Mouse (Mus musculus) forebrain, embryonic 15.5 days (tissue): ENCODE results near the gene Sema3d. TPM values are rescaled to one million over a fixed set of nuclear protein-coding genes. Genes with fewer than 3 reads are reported as not detected.

Experiments
- ATAC-seq: fragments of 200-750 bp; cut with Nextera tagmentation; replicated peaks from 2 replicates; pipeline ENCODE4 v1.8.0; 2017; ENCODE audit warnings: mild to moderate bottlenecking, moderate TSS enrichment, moderate library complexity
- H3K27ac ChIP-seq: fragments of 300-500 bp; sonication (generic); replicated peaks from 2 replicates; pipeline ENCODE4 v1.5.1; 2015; ENCODE audit warnings: mild to moderate bottlenecking, inconsistent platforms
- H3K27me3 ChIP-seq: fragments of 300-500 bp; sonication (generic); 2 replicates; pipeline ENCODE4 v1.6.1; 2015; ENCODE audit warnings: inconsistent platforms
- H3K36me3 ChIP-seq: fragments of 300-500 bp; sonication (generic); 2 replicates; pipeline ENCODE4 v1.6.1; 2015; ENCODE audit warnings: mild to moderate bottlenecking, inconsistent platforms
- H3K4me1 ChIP-seq: fragments of 300-500 bp; sonication (generic); 2 replicates; pipeline ENCODE4 v1.6.1; 2015; ENCODE audit warnings: inconsistent platforms
- H3K4me2 ChIP-seq: fragments of 300-500 bp; sonication (generic); replicated peaks from 2 replicates; pipeline ENCODE4 v1.6.1; 2015; ENCODE audit warnings: mild to moderate bottlenecking, inconsistent platforms
- H3K4me3 ChIP-seq: fragments of 300-500 bp; sonication (generic); 2 replicates; pipeline ENCODE4 v1.5.1; 2015; ENCODE audit warnings: mild to moderate bottlenecking, inconsistent platforms
- H3K9ac ChIP-seq: fragments of 300-500 bp; sonication (generic); replicated peaks from 2 replicates; pipeline ENCODE4 v1.6.1; 2015; ENCODE audit warnings: mild to moderate bottlenecking, inconsistent platforms
- H3K9me3 ChIP-seq: fragments of 300-500 bp; sonication (generic); 2 replicates; pipeline ENCODE4 v1.6.1; 2016; ENCODE audit warnings: inconsistent platforms
- WGBS: fragments of 180-500 bp; shearing (Covaris S2); methylation state at CpG from one replicate; pipeline ENCODE4 v1.1.7; 2015; ENCODE audit warnings: mixed read lengths; 5-methylcytosine and 5-hydroxymethylcytosine counted together
- polyA plus RNA-seq: library from polyadenylated mRNA; unstranded; fragments of >200 nt; fragmentation: Nextera tagmentation; extraction: Ambion mirVana; gene quantifications from 2 replicates; pipeline ENCODE4 v1.2.1, GENCODE M21; 2015

Sema3d gene
- 1.3 TPM in 2 replicates for polyA plus RNA-seq

- peak within 1 kb of the TSS; percentile 52 for H3K9ac ChIP-seq
- H3K27me3 ChIP-seq, result 0 out of 2 replicates have a peak, but pooled peaks cover 3% of the 10 kb centered on the region
- H3K4me1 ChIP-seq, result peaks cover 9% of the 10 kb centered on the region
- H3K9me3 ChIP-seq, result no peaks in the 10 kb centered on the region
- peak within 1 kb of the TSS; percentile 60 for H3K4me3 ChIP-seq
- H3K27ac ChIP-seq, result no peak within 1 kb of the TSS
- H3K4me2 ChIP-seq, result peak within 1 kb of the TSS; percentile 96
- under 1% methylated on average over 49 of the region's 49 CpGs for WGBS
- peak; percentile 98 for ATAC-seq
- H3K36me3 ChIP-seq, result no peaks in the 10 kb centered on the region
Measured at GRCm38 (mm10) chr5:12383133-12383959, at the start of gene Sema3d. Gene Sema3d (plus strand): TSS chr5:12383385.

GRCm38 (mm10) chr5:12377261-12377660 is 5.9 kb upstream of the Sema3d start:
- 64% methylated on average over 1 of the region's 1 CpGs for WGBS
- no peak overlapping the region for H3K4me2 ChIP-seq
- no peaks in the 10 kb centered on the region for H3K36me3 ChIP-seq
- no peak for ATAC-seq
- no peaks in the 10 kb centered on the region for H3K9me3 ChIP-seq
- H3K4me1 ChIP-seq, result no peaks in the 10 kb centered on the region
- H3K27me3 ChIP-seq, result no peaks in the 10 kb centered on the region
- H3K4me3 ChIP-seq, result no peak overlapping the region
- H3K27ac ChIP-seq, result no peak overlapping the region
- H3K9ac ChIP-seq, result no peak overlapping the region

- no peak for ATAC-seq
Measured at GRCm38 (mm10) chr5:12378900-12379299, 4.3 kb upstream of the Sema3d start.

GRCm38 (mm10) chr5:12382010-12382409 is 1.2 kb upstream of the Sema3d start:
- H3K4me2 ChIP-seq, result no peak overlapping the region
- 0 out of 2 replicates have a peak, but pooled peaks cover 3% of the 10 kb centered on the region for H3K27me3 ChIP-seq
- H3K4me3 ChIP-seq, result no peak overlapping the region
- peaks cover 9% of the 10 kb centered on the region for H3K4me1 ChIP-seq
- H3K9ac ChIP-seq, result no peak overlapping the region
- no peaks in the 10 kb centered on the region for H3K9me3 ChIP-seq
- no peak for ATAC-seq
- WGBS, result 80% methylated on average over 5 of the region's 5 CpGs
- H3K27ac ChIP-seq, result no peak overlapping the region
- H3K36me3 ChIP-seq, result no peaks in the 10 kb centered on the region

More at GRCm38 (mm10) chr5:12378900-12379299, 4.3 kb upstream of the Sema3d start:
- Histone ChIP-seq H3K9ac (no peak overlapping the region), H3K36me3 (no peaks in the 10 kb centered on the region), H3K9me3 (no peaks in the 10 kb centered on the region), H3K4me3 (no peak overlapping the region), H3K4me1 (peaks cover 4% of the 10 kb centered on the region), H3K4me2 (no peak overlapping the region), H3K27ac (no peak overlapping the region), H3K27me3 (no peaks in the 10 kb centered on the region)
- 40% methylated on average over 5 of the region's 5 CpGs for WGBS

GRCm38 (mm10) chr5:12383960-12384285 is 738 bp downstream of the Sema3d start:
- H3K27ac ChIP-seq, result no peak overlapping the region
- H3K4me1 ChIP-seq, result peaks cover 9% of the 10 kb centered on the region
- H3K4me3 ChIP-seq, result peak overlapping the region; percentile 60
- ATAC-seq, result peak; percentile 35; the same call in 1 of the 2 replicates
- 0 out of 2 replicates have a peak, but pooled peaks cover 3% of the 10 kb centered on the region for H3K27me3 ChIP-seq
- no peaks in the 10 kb centered on the region for H3K36me3 ChIP-seq
- H3K9ac ChIP-seq, result peak overlapping the region; percentile 52
- no peaks in the 10 kb centered on the region for H3K9me3 ChIP-seq
- H3K4me2 ChIP-seq, result peak overlapping the region; percentile 96
- 1% methylated on average over 10 of the region's 10 CpGs for WGBS

GRCm38 (mm10) chr5:12392667-12393066 is 9.5 kb downstream of the Sema3d start:
- Histone ChIP-seq H3K27ac (no peak overlapping the region), H3K27me3 (no peaks in the 10 kb centered on the region), H3K36me3 (no peaks in the 10 kb centered on the region), H3K9ac (no peak overlapping the region), H3K4me1 (no peaks in the 10 kb centered on the region), H3K9me3 (no peaks in the 10 kb centered on the region), H3K4me3 (no peak overlapping the region), H3K4me2 (no peak overlapping the region)
- WGBS, result 78% methylated on average over 5 of the region's 5 CpGs
- no peak for ATAC-seq

GRCm38 (mm10) chr5:12399271-12399670 is 16.1 kb downstream of the Sema3d start:
- H3K27me3 ChIP-seq, result no peaks in the 10 kb centered on the region
- no peak overlapping the region for H3K4me2 ChIP-seq
- no peak for ATAC-seq
- no peaks in the 10 kb centered on the region for H3K9me3 ChIP-seq
- no peak overlapping the region for H3K4me3 ChIP-seq
- no peak overlapping the region for H3K9ac ChIP-seq
- no peak overlapping the region for H3K27ac ChIP-seq
- no peaks in the 10 kb centered on the region for H3K4me1 ChIP-seq
- H3K36me3 ChIP-seq, result no peaks in the 10 kb centered on the region
- 90% methylated on average over 2 of the region's 2 CpGs for whole genome bisulfite sequencing

GRCm38 (mm10) chr5:12404229-12404628 is 21.0 kb downstream of the Sema3d start:
- no peak overlapping the region for H3K4me3 ChIP-seq
- ATAC-seq, result no peak
- H3K9me3 ChIP-seq, result no peaks in the 10 kb centered on the region
- H3K27me3 ChIP-seq, result no peaks in the 10 kb centered on the region
- H3K27ac ChIP-seq, result no peak overlapping the region
- H3K9ac ChIP-seq, result no peak overlapping the region
- H3K36me3 ChIP-seq, result no peaks in the 10 kb centered on the region
- H3K4me1 ChIP-seq, result no peaks in the 10 kb centered on the region
- no peak overlapping the region for H3K4me2 ChIP-seq

- Histone ChIP-seq H3K4me3 (no peak overlapping the region), H3K4me2 (no peak overlapping the region), H3K27ac (no peak overlapping the region), H3K9ac (no peak overlapping the region), H3K36me3 (no peaks in the 10 kb centered on the region), H3K4me1 (no peaks in the 10 kb centered on the region), H3K27me3 (no peaks in the 10 kb centered on the region), H3K9me3 (no peaks in the 10 kb centered on the region)
- ATAC-seq, result no peak
- 86% methylated on average over 3 of the region's 3 CpGs for WGBS
Measured at GRCm38 (mm10) chr5:12412595-12412994, 29.4 kb downstream of the Sema3d start.

- Histone ChIP-seq H3K4me2 (no peak overlapping the region), H3K27me3 (no peaks in the 10 kb centered on the region), H3K9ac (no peak overlapping the region), H3K36me3 (no peaks in the 10 kb centered on the region), H3K4me1 (no peaks in the 10 kb centered on the region), H3K27ac (no peak overlapping the region), H3K4me3 (no peak overlapping the region), H3K9me3 (no peaks in the 10 kb centered on the region)
- ATAC-seq, result no peak
- WGBS, result 83% methylated on average over 5 of the region's 5 CpGs
Measured at GRCm38 (mm10) chr5:12423264-12423663, 40.1 kb downstream of the Sema3d start.

- WGBS, result 80% methylated on average over 1 of the region's 1 CpGs
Measured at GRCm38 (mm10) chr5:12441737-12442136, 58.6 kb downstream of the Sema3d start.

GRCm38 (mm10) chr5:12442176-12443105 is 59.3 kb downstream of the Sema3d start:
- H3K36me3 ChIP-seq, result no peaks in the 10 kb centered on the region
- H3K9me3 ChIP-seq, result no peaks in the 10 kb centered on the region
- no peaks in the 10 kb centered on the region for H3K27me3 ChIP-seq
- no peak for ATAC-seq
- WGBS, result 95% methylated on average over 7 of the region's 7 CpGs
- no peak overlapping the region for H3K4me2 ChIP-seq
- no peak overlapping the region for H3K27ac ChIP-seq
- no peak overlapping the region for H3K4me3 ChIP-seq
- H3K4me1 ChIP-seq, result no peaks in the 10 kb centered on the region
- H3K9ac ChIP-seq, result no peak overlapping the region

More at GRCm38 (mm10) chr5:12441737-12442136, 58.6 kb downstream of the Sema3d start:
- Histone ChIP-seq H3K9me3 (no peaks in the 10 kb centered on the region), H3K4me3 (no peak overlapping the region), H3K27ac (no peak overlapping the region), H3K9ac (no peak overlapping the region), H3K36me3 (no peaks in the 10 kb centered on the region), H3K4me1 (no peaks in the 10 kb centered on the region), H3K4me2 (no peak overlapping the region), H3K27me3 (no peaks in the 10 kb centered on the region)
- no peak for ATAC-seq
